Mouse (Mus musculus): ENCODE results near the gene Gm2431. TPM values are rescaled to one million over a fixed set of nuclear protein-coding genes. Genes with fewer than 3 reads are reported as not detected.

Gm2431 gene
- total and polyA plus RNA-seq, 3 experiments, result not detected

DNA sequence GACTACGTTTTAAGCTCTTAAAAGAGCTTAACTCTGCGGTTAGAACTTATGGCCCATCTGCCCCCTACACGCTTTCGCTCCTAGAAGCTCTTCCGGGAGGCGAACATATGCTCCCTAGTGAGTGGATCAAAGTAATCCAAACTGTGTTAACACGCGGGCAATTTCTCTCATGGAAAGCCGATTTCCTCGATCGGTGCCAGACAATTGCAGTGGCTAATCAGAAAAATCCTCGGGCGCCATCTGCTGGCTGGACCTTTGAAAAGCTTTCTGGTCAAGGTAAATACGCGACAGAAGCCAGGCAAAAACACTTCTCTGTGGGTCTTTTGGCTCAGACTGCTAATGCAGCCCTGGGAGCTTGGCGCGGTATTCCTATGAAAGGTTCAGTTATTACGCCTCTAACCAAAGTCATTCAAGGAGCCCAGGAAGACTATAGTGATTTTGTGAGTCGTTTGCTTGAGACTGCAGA is 26.5 kb upstream of the Gm2431 start:
- dilution Hi-C loops (cut with MboI; ENCODE audit: extremely low pct_ligation_motif_present, extremely low pct_unique_long_range_greater_than_20kb, low sequenced_read_pairs) (no loop called here), in situ Hi-C loops (cut with MboI; ENCODE audit: low pct_ligation_motif_present, low pct_unique_long_range_greater_than_20kb, low sequenced_read_pairs) (no loop called here)
- peak overlapping the region; percentile 87 for H3K9ac ChIP-seq (ENCODE audit: insufficient read depth, low read depth)
- H3K27ac ChIP-seq (ENCODE audit: insufficient read depth, low read depth), result no peak overlapping the region
- peak; percentile 92 for DNase-seq (ENCODE audit: extremely low read depth)
- H3K79me2 ChIP-seq (replicated peaks; ENCODE audit: control insufficient read depth, extremely low read depth, insufficient read depth, poor library complexity, severe bottlenecking), result no peaks in the 10 kb centered on the region
- H3K4me3 ChIP-seq (replicated peaks in 1 of 3; ENCODE audit: low read depth in 2 of 3, low read length in 2 of 3, poor library complexity in 1 of 3), result peak overlapping the region; percentile 33 to 59 (median 51)
- peaks cover 3 to 7% of the 10 kb centered on the region in 2 experiments; a peak in 2 of 4 replicates for H3K4me1 ChIP-seq (ENCODE audit: control insufficient read depth in 1 of 2, insufficient read depth in 2 of 2)
- peaks cover 45% of the 10 kb centered on the region for H3K27me3 ChIP-seq (replicated peaks)
- TF ChIP-seq SMC3 (IDR thresholded peaks at IDR 0.05; ENCODE audit: low read depth, low read length), result peak; percentile 35
- 0 out of 2 replicates have a peak, but pooled peaks have one; percentile 6 for TF ChIP-seq IRF4 (IDR thresholded peaks at IDR 0.05; ENCODE audit: low read depth, low read length)
- TF ChIP-seq ZMIZ1 (IDR thresholded peaks at IDR 0.05; ENCODE audit: low read depth, low read length), result no peak
- no peak for TF ChIP-seq MXI1 (IDR thresholded peaks at IDR 0.05; ENCODE audit: low read depth, low read length)
- 0 out of 2 replicates have a peak, but pooled peaks have one; percentile 18 for TF ChIP-seq MEF2A (IDR thresholded peaks at IDR 0.05; ENCODE audit: borderline replicate concordance, low read depth, low read length)
- 0 out of 2 replicates have a peak, but pooled peaks have one; percentile 13 for TF ChIP-seq BHLHE40 (IDR thresholded peaks at IDR 0.05; ENCODE audit: low read depth, low read length)
- peak; percentile 49 for TF ChIP-seq RAD21 (IDR thresholded peaks at IDR 0.05; ENCODE audit: low read depth, low read length)
- no peak for TF ChIP-seq POLR2AphosphoS2 (IDR thresholded peaks at IDR 0.05; ENCODE audit: low read depth, low read length)
- no peak for TF ChIP-seq CHD1 (IDR thresholded peaks at IDR 0.05; ENCODE audit: low read depth, low read length)
- TF ChIP-seq ZNF384 (IDR thresholded peaks at IDR 0.05; ENCODE audit: low read depth, low read length), result no peak
- TF ChIP-seq GABPA (IDR thresholded peaks at IDR 0.05; ENCODE audit: insufficient replicate concordance, low read depth, low read length), result no peak
- TF ChIP-seq CTCF (conservative IDR thresholded peaks at IDR 0.05 in 1 of 2, IDR thresholded peaks at IDR 0.05 in 1 of 2; ENCODE audit: low read depth in 2 of 2, low read length in 2 of 2), result peak; percentile 48 to 84
- peak; percentile 54 for TF ChIP-seq ELF1 (IDR thresholded peaks at IDR 0.05; ENCODE audit: low read depth, low read length)
- TF ChIP-seq E2F4 (IDR thresholded peaks at IDR 0.05; ENCODE audit: insufficient replicate concordance, low read depth, low read length), result 0 out of 2 replicates have a peak, but pooled peaks have one; percentile 41
- TF ChIP-seq MAZ (IDR thresholded peaks at IDR 0.05; ENCODE audit: low read depth, low read length), result no peak
- TF ChIP-seq HCFC1 (IDR thresholded peaks at IDR 0.05; ENCODE audit: low read depth, low read length), result peak; percentile 59
- no peak for TF ChIP-seq ETS1 (conservative IDR thresholded peaks at IDR 0.05; ENCODE audit: low read depth, low read length)
- peak; percentile 60; the same call in 1 of the 2 replicates for TF ChIP-seq MYC (IDR thresholded peaks at IDR 0.05; ENCODE audit: low read depth, low read length)
- peak; percentile 36; the same call in 1 of the 2 replicates for TF ChIP-seq NELFE (IDR thresholded peaks at IDR 0.05; ENCODE audit: low read depth, low read length)
- no peak for TF ChIP-seq PAX5 (IDR thresholded peaks at IDR 0.05; ENCODE audit: low read length)
- H3K36me3 ChIP-seq (replicated peaks in 1 of 2; ENCODE audit: control insufficient read depth in 1 of 2, insufficient read depth in 1 of 2, low read length in 1 of 2), result no peaks in the 10 kb centered on the region
- H3K4me2 ChIP-seq (ENCODE audit: insufficient read depth, low read depth, poor library complexity, severe bottlenecking), result peak overlapping the region; percentile 79
- no peaks in the 10 kb centered on the region for H3K9me3 ChIP-seq (replicated peaks; ENCODE audit: low read length)

Data from CH12.LX (cell line).